Mouse (Mus musculus) frontal cortex, postnatal 14 days (tissue): ENCODE data around the gene Fer.

Experiments used
- DNase-seq, 2 experiments: peaks; one replicate each; pipeline ENCODE4 v3.0.0; 2022; ENCODE audit warnings: low spot score in 2 of 2

Gene Fer

GRCm38 (mm10) chr17:64086875-64087608 is 224.2 kb downstream of the Fer start:
- no peak for DNase-seq

- no peak for DNase-seq
Measured at GRCm38 (mm10) chr17:64087871-64088270, 225.0 kb downstream of the Fer start.

DNA sequence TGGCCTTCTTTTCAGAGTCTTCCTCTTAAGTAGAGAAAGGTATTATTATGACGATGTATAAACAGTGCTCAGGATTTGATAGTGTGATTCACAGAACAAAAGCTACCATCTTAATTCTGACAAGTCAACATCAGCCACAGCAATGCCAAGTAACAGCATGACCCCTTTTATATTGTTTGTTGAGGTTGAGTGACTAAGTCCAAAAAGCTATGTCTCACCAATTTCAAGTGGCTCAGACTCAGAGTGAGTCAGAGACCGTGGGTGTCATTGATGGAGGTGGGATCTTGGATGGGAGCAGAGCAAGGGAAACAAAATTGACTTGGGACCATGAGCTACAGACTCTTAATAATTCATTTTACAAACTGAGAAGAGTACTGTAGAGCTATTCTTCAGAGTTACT is 230.9 kb downstream of the Fer start:
- no peak for DNase-seq

- DNase-seq = no peak
Measured at GRCm38 (mm10) chr17:64096811-64097210, 233.9 kb downstream of the Fer start.

GRCm38 (mm10) chr17:64097788-64098359 is 235.0 kb downstream of the Fer start:
- DNase-seq = no peak

DNA sequence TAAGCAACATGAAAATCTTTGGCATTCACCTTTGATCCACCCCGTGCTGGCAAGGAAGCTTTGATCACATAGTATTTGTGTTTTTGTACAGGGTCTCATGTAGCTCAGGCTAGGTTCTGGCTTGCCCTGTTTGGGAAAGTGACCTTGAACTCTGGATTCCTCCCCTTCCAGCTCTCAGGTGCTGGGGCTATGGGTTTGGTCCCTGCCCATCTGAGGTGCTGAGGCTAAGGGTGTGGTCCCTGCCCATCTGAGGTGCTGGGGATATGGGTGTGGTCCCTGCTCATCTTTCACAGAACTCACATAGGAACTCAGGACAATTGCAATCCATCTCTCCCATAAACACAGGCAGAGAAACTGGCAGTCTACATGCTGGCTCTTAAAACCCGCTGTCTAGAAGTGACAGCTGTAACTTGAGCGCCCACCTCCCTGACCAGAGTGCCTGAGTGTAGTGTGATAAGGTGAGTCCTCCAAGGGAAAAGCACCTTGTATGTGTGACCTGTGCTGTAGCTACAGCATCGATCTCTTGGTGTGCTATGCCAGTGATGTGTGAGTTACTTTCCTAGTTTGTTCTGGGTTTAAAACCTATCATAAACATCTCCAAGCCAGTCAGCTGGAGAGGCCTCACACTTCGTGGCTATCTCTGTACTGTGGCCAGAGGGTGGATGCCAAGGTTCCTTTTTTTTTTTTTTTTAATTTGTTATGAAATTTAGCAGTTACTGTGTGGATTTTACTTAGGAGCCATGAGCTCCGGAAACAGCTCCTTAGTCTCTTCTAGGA is 236.7 kb downstream of the Fer start:
- no peak for DNase-seq

- DNase-seq = no peak
Measured at GRCm38 (mm10) chr17:64100172-64100510, 237.3 kb downstream of the Fer start.

DNA sequence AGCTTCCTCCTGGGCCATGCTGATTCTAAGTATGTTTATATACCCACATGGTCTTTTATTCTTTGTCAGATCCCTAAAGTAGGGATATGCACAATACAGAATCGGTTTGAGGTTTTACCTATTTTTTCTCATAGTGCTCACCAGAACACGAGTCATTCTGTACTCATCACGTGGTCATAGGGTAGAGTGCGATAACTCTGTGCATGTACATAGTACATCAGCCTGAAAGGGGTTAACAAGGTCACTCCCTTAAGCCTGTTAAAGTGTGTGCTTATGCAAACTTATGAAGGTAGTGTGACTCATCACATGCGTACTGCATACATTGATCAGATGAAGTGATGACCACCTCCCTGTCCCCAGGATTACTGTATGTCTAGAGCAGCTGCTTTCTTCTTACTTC is 245.9 kb downstream of the Fer start:
- no peak for DNase-seq

DNA sequence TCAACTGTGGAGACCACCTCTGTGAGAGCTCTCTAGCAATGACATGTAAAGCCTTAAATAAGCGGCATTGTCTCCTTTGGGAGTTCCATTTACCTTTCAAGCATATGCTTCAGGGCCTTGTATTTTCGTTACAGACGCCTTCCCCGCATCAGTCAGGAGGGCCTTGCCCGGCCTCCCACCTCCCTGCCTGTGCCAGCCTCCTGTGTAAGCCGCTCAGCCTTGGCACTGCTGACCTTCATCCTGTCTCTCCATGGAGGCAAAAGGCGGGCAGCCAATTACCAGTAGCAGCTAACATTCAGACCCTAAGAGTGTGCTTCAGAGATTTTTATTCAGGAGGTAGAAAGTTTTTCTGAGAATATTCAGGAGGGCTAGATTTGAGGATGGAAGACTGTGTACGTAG is 247.0 kb downstream of the Fer start:
- no peak for DNase-seq

DNA sequence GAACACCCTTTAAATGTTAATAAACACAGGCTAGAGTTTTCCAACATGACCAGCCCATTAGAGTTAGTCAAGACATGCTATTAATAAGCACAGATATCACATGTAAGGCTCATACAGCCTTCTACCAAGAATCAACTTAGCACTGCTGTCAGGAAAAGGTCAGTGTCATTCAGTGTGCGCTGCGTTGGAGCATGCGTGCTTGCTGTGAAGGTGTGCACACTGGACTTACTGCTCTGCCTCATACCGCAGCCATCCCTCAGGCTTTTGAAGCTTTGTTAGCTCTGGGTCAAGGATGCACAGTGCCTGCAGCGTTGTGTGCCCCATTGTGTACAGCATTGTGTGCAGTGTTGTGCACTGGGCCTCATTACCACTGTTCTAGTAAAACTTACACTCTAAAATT is 250.8 kb downstream of the Fer start:
- DNase-seq = no peak

GRCm38 (mm10) chr17:64116762-64117161 is 253.9 kb downstream of the Fer start:
- DNase-seq = no peak

DNA sequence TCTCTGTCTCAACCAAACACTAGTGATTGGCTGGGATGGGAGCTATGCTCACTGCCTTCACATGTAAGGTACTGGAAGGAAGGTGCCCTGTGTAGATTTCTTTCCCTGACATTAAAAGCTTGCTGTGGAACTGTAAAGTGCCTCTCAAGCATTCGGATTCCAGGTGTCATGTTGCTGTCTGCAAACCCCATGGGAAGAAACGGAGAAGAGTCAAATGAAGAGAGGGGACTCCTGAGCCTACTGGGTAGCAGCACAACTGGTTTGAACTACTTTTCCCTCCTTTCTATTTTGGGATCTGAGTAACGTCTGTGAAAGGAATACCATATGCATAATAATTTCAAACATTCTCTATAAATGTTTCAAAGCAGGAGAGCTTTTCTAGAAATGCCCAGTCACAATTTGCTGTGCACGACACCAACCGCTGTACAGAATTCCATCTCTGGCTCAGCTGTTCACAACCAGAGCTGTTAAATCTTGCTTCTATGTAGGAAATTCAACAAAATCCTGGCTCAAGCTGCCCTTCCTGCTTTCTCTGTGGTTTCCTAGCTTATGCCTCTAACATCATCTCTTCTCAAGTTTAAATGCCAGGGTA is 256.9 kb downstream of the Fer start:
- DNase-seq = no peak

DNA sequence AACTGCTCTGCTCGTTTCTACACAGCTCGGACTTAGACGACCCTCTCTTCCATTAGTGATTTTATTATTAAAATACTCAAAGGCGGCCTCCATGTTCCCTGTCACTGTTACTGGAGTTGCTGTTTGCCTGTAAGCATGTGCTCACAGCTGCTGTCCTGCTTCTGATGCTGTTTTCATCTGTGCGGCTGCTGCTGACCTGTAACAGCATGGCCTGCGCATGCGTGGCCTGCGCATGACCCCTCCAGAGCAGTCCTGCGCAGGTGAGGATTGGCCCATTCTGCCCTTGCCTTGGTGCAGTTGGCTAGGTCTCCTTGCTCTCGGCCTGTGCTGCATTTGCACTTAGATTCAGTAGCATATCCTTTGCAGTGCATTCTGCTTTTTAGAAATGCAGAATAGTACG is 259.7 kb downstream of the Fer start:
- no peak for DNase-seq

DNA sequence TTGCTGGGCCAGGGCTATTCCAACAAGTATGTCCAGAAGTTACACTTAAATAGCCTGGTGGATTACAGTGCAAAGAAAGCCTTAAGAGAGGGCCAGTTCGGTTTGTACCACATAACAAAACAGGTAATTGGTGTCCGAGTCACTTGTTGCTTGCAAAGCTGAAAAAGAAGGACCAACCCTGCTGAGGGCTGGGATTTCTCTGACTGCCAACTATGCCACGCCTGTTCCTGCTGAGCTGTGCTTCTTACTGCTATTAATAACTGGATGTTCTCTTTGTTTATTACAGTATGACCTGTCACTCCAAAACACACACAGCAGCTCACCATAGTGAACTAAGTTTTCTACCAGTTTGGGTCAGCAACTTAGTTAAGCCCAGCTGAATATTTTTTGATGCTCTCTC is 260.9 kb downstream of the Fer start:
- DNase-seq = no peak

GRCm38 (mm10) chr17:64126904-64127303 is 264.0 kb downstream of the Fer start:
- DNase-seq = no peak

GRCm38 (mm10) chr17:64129750-64130149 is 266.9 kb downstream of the Fer start:
- DNase-seq = no peak

DNA sequence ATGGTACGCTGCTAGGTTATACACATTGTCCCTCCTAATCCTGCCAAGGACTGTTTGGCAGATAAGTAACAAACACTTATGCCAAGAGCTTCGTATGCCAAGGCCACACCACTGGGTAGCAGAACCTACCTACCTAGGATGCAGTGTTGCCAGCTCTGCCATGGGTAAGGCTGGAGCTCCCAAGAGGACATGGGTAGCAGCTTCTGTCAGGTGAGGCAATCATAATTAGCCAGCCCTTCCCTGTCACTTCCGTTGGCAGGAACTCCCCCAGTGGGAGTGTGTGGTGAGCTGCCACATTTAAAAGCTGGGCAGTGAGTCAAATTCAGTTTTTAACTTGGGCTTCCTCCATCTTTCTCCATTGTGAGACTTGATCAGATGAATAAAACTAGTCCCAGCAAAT is 267.5 kb downstream of the Fer start:
- DNase-seq = peak; percentile 31 to 40

GRCm38 (mm10) chr17:64132183-64132582 is 269.3 kb downstream of the Fer start:
- DNase-seq = no peak

- DNase-seq = no peak
Measured at GRCm38 (mm10) chr17:64135941-64136650, 273.2 kb downstream of the Fer start.

DNA sequence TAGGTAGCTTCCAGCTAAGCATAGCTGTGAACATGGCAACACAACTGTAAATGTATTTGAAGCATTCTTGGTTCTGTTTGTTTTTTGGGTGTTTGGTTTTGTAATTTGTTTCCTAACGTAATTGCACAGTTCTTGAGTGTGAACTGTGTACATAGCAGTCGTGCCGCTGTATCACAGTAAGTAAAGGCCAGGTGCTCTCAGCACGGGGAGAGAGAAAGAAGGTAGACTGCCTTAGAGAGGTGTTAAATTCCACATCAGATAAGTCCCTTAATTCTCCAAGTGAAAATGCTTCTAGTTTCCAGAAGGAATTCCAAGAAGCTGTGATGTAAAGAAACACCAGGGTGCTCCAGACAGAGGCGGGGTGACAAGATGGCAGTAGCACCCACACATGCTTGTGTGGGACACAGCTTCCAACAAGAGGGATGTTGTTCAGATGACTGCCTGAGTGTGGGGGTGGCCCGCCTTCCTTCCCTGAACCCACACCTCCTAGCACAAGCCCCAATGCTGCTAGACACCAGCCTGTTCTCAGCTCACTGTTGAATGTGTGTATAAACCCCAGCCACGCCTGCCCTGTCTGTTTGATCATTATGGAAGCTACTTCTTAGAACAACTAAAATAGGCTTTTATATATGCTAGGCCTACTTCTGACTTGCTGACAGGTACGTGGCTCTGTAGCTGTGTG is 275.3 kb downstream of the Fer start:
- no peak for DNase-seq

DNA sequence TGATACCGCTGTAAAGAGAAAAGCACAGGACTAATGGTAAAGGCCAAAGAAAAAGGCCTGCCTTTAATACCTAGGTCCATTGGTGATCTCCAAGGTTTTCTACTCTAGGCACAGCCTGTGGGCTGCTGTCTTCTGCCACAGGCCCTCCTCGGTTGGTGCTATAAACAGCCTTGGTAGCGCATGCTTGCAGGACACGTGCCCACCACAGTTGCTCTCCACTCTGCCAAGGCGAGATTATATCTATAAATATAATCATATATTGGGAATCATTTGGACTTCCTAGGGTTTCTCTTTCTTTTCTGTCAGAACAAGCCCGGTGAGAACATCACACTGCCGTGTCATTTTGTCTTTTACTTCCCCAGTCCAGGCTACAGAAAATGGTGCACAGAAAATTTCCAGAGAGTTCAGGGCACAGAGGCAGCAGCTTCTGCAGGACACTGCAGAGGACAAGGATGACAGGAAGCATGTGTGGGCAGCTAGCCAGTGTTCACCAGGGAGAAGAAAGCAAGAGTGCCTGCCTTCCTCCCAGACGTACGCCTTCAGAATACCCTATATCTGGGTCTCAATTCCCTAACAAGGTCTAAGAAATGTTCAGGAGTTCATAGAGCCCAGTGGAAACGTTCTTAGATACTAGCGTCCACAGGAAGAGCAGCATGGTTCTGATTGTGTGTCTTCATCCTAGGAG is 276.5 kb downstream of the Fer start:
- no peak for DNase-seq
